Mouse (Mus musculus) frontal cortex, postnatal 14 days (tissue): Measurements from ENCODE around the gene Zbtb21.
A peak's percentile ranks its signal among the peaks of the same experiment; 100 is the strongest.
"Not testable (repeated sequence)": the region's sequence is repeated elsewhere in the genome, so short reads cannot be mapped to it uniquely, and the experiment has no call there.

Experiments used
- DNase-seq, 2 experiments: peaks; one replicate each; pipeline ENCODE4 v3.0.0; 2022; ENCODE audit warnings: low spot score in 2 of 2

Zbtb21 gene

GRCm38 (mm10) chr16:97946993-97947392 lies 15.4 kb downstream of the Zbtb21 start:
- DNase-seq: not testable (repeated sequence)

DNA sequence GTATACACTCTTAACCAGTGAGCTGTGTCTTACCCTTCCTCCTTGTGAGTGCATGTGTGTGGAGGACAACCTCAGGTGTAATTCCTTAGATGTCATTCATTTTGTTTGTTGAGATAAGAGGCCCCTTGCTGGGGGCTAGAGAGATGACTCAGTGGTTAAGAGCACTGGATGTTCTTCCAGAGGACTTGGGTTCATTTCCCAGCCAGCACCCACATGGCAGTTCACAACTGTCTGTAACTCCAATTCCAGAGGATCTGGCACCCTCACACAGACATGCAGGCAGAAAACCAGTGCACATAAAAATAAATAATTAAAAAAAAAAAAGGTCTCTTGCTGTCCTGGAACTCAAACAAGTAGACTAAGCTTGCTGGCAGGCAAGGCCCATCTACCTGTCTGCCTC lies 20.6 kb downstream of the Zbtb21 start:
- no peak for DNase-seq

DNA sequence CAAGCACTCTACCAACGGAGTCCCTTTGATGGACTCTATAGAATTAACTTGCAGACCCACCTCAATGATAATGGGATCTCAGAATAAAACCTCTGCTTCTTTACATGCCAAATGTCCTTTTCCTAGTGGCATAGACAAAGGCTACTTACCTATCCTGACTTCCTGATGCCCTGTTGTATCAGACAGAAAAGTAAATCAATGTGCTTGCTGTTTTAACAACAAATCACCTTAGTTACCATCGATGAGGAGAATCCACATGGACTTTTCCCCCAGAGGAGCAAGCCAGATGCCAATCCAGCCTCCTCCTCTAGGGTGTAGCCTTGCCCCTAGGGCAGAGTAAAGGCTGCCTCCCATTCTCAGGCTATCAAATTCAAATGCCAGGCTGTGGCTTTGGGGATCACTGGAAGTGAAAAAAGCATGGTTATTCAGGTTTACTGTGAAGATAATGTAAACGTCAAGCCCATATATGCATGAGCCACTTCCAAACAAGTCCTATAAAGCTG lies 21.9 kb downstream of the Zbtb21 start:
- DNase-seq: no peak

DNA sequence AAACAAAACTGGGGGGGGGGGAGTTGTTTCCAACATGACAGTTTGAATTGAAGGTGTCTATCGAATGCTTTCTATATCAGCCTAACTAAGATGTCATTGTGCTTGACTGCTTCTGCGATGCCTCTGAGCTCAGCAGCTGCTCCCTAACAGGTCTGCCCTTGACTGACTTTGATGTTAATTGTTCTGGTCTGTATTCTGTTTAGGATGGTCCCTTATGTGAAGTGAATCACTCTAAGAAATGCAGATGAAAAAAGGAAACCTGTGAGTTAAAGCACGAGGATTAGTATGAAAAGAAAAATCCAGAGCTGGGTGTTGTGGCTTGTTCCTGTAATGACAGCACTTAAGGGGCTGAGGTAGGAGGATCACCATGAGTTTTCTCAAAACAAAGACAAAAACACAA lies 26.6 kb downstream of the Zbtb21 start:
- no peak for DNase-seq

DNA sequence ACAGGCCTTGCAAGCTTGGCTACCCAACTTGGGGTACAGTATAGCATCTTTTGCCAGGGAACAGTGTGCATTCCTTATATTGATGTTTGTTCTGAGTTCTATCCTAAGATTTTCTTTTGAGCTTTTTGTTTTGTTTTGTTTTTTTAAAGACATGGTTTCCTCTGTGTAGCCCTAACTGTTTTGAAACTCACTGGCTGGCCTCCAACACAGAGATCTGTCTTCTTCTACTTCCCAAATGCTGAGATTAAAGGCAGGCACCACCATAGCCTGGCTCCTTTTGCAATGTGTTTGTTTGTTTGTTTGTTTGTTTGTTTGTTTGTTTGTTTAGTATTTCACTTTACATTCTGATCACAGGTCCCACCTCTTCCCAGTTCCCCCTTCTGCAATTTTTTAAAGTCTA lies 32.2 kb downstream of the Zbtb21 start:
- DNase-seq: no peak

GRCm38 (mm10) chr16:97929520-97929919 lies 32.9 kb downstream of the Zbtb21 start:
- DNase-seq: no peak

GRCm38 (mm10) chr16:97927331-97927938 lies 35.0 kb downstream of the Zbtb21 start:
- no peak for DNase-seq

DNA sequence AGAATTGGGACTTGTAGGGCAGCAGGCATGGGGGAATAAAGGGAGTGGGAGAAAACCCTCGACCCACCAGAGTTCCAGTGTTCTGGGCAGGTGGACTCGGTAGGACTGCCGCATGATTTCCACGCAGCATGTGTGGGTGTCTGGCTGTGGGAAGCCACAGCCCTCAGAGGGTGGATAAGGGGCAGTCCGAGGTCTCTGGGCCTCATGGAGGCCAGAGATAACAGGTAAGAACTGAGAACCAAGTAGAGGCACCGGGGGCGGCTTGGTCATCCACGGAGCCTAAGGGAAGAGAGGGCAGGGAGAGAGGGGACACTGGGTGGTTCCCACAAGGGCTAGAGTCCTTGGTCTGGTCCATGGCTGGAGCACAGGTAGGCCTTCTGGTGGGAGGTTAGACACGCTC lies 36.0 kb downstream of the Zbtb21 start:
- no peak for DNase-seq

DNA sequence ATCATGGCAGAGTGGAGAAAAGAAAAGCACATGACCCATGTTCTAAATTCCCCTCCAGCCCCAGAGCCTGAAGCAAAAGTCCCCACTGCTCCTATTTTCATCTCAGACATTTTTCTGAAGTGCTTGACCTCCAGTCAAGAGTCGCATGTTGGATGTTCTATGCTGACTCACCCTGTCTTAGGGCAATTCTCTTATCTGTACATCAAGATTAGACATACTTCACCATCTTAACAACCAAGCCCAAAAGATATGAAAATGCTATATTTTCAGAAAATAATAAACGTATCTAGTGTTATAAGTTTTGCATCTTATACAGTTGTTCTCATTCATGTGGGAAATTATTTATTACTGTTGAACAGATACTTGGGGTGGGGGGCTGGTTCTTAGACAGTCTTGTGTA lies 36.7 kb downstream of the Zbtb21 start:
- no peak for DNase-seq

- no peak for DNase-seq
These were observed 38.7 kb downstream of the Zbtb21 start for GRCm38 (mm10) chr16:97923700-97924099.

DNA sequence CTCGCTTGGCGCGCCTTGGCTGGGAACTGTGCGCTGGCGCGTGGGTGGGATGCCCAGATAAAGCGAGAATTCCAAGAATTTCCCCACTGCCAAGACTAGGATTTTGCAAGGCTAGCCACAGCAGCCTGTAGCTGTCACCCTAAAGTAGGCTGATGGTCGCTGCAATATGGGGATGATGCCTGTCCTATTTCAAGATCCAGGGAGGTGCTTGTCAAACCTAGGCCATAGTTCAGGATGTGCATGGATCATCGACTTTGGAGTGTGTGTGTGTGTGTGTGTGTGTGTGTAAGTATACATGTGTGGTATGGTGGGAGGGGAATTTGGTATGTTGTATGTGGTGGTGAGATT lies 39.7 kb downstream of the Zbtb21 start:
- no peak for DNase-seq

DNA sequence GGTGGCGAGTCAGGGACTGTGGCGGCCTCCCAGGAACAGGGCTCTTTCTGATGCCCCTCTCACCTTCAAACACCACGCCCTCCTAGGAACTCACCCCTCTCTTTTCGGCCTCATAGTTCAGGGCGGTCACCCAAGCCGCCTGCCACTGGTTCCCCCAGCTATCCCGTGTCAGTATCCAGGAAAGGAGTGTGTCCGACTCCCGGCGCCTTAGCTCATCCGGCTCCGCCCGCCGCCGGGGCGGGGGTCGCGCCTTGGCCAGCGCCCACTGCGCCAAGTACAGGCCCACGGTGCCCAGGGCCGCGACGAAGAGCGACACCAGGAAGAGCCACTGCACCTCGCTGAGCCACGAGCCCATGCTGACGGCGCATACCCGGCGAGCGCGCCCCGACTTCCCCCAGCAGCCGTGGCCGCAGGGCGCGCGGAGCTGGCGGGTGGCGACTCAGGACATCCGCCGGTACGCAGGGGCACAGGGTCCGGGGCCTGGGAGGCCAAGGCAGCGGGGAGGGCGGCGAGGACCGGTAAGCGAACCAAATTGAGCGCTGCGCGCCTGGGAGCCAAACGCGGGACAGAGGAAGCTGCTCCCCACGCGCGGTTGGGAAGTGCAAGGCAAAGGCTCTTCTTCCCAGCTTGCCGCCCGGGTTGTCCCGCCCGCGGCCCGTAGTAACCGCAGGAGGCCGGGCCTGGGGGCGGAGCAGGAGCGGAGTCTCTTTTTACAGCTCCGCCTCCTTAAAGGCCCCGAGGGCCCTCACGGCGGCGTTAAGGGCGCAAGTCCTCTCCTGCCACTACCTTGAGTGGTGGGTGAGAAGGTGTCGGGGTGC lies 40.3 kb downstream of the Zbtb21 start:
- DNase-seq: peak; percentile 69 to 80

DNA sequence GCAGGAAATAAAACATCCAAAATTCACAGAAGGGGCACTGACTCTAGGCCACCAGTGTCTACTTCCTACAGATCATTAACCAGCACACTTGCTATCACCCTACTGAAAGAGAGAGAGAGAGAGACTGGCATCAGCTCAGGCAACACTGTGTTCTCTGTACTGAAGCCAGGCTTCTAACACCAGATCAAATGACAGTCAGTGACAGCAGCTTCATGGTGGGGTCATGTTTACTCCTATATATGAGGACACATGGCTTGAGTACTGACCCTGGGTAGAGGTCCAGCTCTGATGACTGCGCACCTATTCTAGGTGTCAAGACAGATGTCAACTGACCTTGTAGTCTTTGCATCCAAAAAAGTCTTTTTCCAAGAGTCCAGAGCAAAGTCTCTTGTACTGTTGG lies 41.8 kb downstream of the Zbtb21 start:
- DNase-seq: no peak

GRCm38 (mm10) chr16:97919793-97920192 lies 42.6 kb downstream of the Zbtb21 start:
- DNase-seq: no peak

- no peak for DNase-seq
These were observed 49.5 kb downstream of the Zbtb21 start for GRCm38 (mm10) chr16:97912873-97913272.

- no peak for DNase-seq
These were observed 53.1 kb downstream of the Zbtb21 start for GRCm38 (mm10) chr16:97909356-97909755.

DNA sequence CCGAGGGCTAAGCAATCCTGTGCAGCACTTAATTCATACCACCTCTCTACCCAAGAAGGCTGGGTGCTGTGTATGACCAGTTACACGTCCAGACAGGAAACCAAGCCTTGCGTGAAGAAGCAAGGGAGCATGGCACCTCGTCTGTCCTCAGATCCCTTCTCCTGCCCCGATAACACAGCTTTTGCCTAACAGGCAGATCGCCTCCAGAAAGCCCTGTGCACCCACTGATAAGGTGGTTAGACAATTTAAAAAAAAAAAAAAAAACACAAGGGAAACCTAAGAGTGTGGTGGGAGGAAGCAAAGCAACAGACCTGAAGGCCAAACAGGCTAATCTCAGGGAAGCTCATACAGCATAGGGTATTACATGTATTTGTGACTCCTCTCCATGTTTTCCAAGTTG lies 54.9 kb downstream of the Zbtb21 start:
- no peak for DNase-seq

DNA sequence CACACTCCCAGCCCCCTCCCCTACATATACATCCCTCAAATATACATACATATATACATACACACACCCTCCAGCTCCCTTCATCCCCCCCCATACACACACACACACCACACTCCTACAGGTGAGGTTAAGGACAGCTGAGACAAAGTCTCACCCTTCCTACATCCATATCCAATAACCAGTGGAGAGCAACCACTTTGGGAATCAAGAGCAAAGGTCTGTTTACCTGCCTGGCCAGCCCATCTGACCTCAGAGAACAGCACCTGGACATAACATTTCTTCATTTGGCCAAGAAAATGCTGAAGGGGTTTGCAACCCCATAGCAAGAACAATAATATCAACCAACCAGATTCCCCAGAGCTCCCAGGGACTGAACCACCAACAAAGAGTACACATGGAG lies 56.1 kb downstream of the Zbtb21 start:
- DNase-seq: no peak

DNA sequence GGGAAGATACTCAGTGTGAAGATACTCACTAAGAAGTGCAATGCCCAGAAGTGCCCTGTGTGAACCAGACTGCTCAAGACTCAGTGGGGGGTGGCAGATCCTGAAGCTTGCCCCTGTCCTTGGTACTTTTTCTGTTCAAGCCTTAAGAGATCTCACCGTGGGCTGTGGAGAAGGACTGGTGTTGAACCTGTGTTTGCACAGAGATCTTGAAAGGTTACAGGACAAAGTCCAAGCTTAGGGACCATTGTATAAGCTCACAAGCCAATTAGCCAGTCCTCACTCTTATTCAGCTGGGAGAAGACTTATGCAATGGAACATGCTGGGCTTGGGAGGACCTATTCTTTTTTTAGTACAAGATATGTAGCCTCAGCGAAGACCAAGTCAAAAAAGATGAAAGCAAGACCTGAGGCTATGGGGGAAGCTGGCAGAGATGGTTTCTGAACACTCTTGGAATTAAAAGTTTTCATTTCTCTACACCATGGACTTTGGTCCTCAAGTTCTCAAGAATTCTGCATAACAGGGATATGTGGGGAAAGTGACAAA lies 56.9 kb downstream of the Zbtb21 start:
- no peak for DNase-seq

GRCm38 (mm10) chr16:97904035-97904434 lies 58.4 kb downstream of the Zbtb21 start:
- DNase-seq: no peak

GRCm38 (mm10) chr16:97897346-97898024 lies 64.9 kb downstream of the Zbtb21 start:
- DNase-seq: no peak
